Comparison of ENCODE assay signal across 21 mouse cellular contexts in genomic region chr11:88105494-88106291, GRCm38 (mm10). TPM values are rescaled to one million over a fixed set of nuclear protein-coding genes. Genes with fewer than 3 reads are reported as not detected.
DNase-seq lines count a peak whose midpoint lies in the region; ATAC-seq and TF ChIP-seq lines count a peak whose summit lies in the region.
"Had no signal": no experiment of that assay in that cellular context is flagged by ENCODE, and none has a peak within 500 bp of the region (broad histone marks: within the 10 kb centered on the region; RNA-seq: fewer than 3 reads in every experiment).

No protein-coding gene starts in this region.

- 81% methylated on average over 6 of the region's 6 CpGs for WGBS in liver, adult 2 months
- WGBS in liver, postnatal 0 days (ENCODE audit: insufficient replicate concordance), result 65% methylated on average over 6 of the region's 6 CpGs

- H3K4me1 ChIP-seq in liver, adult 2 months (ENCODE audit: control insufficient read depth, insufficient read depth, low read length), result peaks cover 3% of the 10 kb centered on the region; the same call in 1 of the 2 replicates
- peaks cover 3% of the 10 kb centered on the region; the same call in 1 of the 2 replicates for H3K4me1 ChIP-seq in liver, postnatal 0 days (ENCODE audit: insufficient read depth)

- no peak for TF ChIP-seq EP300 in liver, postnatal 0 days (IDR thresholded peaks at IDR 0.05; ENCODE audit: low read depth)

- TF ChIP-seq POLR2A in liver, adult 2 months (IDR thresholded peaks at IDR 0.05; ENCODE audit: extremely low read depth, insufficient read depth, low read length), result no peak

- peak; percentile 41 for DNase-seq in adrenal gland, postnatal 14 days
- DNase-seq in adrenal gland, adult 8-10 months, result no peak
- no peak for DNase-seq in liver, adult 2 months (ENCODE audit: extremely low read depth, low read depth, low spot score)
- no peak for DNase-seq in liver, postnatal 0 days
- peak; percentile 39 for DNase-seq in CD4-positive helper T cell, adult 2 months (ENCODE audit: low read depth, low spot score)
- DNase-seq: cerebellum, adult 9-10 months; gastrocnemius, postnatal 14 days; heart, postnatal 10 days; kidney, postnatal 4 days; right cerebral cortex, postnatal 14 days had no signal

- no peaks in the 10 kb centered on the region for H3K79me2 ChIP-seq in liver, adult 2 months (ENCODE audit: control insufficient read depth, insufficient read depth, low read length)

- no peak for ATAC-seq in liver, postnatal 0 days
- ATAC-seq in granulocyte monocyte progenitor cell, adult 5-6 weeks (replicated peaks; ENCODE audit: poor library complexity, severe bottlenecking), result 0 out of 2 replicates have a peak, but pooled peaks have one; percentile 14
- ATAC-seq in cerebellum, adult (ENCODE audit: insufficient number of reproducible peaks, low FRiP score, low TSS enrichment), result no peak
- ATAC-seq: activated CD4-positive, CD25-positive, alpha-beta regulatory T cell, adult 4 months; inflammation-experienced regulatory T-cells, adult 6 months; midbrain, embryonic 16.5 days; Patski had no signal

- no peaks in the 10 kb centered on the region for H3K36me3 ChIP-seq in liver, adult 2 months (ENCODE audit: control insufficient read depth, insufficient read depth, low read length)
- H3K36me3 ChIP-seq in liver, postnatal 0 days (replicated peaks; ENCODE audit: insufficient read depth, low read length), result no peaks in the 10 kb centered on the region
- H3K36me3 ChIP-seq: lung, embryonic 15.5 days had no signal

- no peak overlapping the region; the same call in 1 of the 2 replicates for H3K27ac ChIP-seq in liver, adult 2 months (replicated peaks; ENCODE audit: insufficient read depth, low read depth, low read length)
- no peak overlapping the region for H3K27ac ChIP-seq in liver, postnatal 0 days (ENCODE audit: low read depth)
- H3K27ac ChIP-seq: embryonic facial prominence, embryonic 13.5 days; forebrain, embryonic 10.5 days; heart, embryonic 10.5 days; lung, embryonic 15.5 days had no signal

- no peak overlapping the region for H3K4me2 ChIP-seq in liver, postnatal 0 days (ENCODE audit: low read depth, low read length)
- H3K4me2 ChIP-seq: embryonic facial prominence, embryonic 13.5 days; liver, embryonic 11.5 days; lung, embryonic 15.5 days had no signal

- TF ChIP-seq CTCF in liver, adult 2 months (IDR thresholded peaks at IDR 0.05; ENCODE audit: low read depth, low read length), result no peak
- no peak for TF ChIP-seq CTCF in liver, postnatal 0 days (IDR thresholded peaks at IDR 0.05; ENCODE audit: low read depth)

- no peaks in the 10 kb centered on the region for H3K9me3 ChIP-seq in liver, postnatal 0 days (ENCODE audit: low read length)
- H3K9me3 ChIP-seq: embryonic facial prominence, embryonic 13.5 days; forebrain, embryonic 10.5 days; heart, embryonic 10.5 days; lung, embryonic 15.5 days had no signal

- H3K27me3 ChIP-seq in liver, adult 2 months (ENCODE audit: control insufficient read depth, insufficient read depth, low read length), result no peaks in the 10 kb centered on the region
- 0 out of 2 replicates have a peak, but pooled peaks cover 3% of the 10 kb centered on the region for H3K27me3 ChIP-seq in liver, postnatal 0 days (ENCODE audit: insufficient read depth, low read length)
- H3K27me3 ChIP-seq: embryonic facial prominence, embryonic 13.5 days; lung, embryonic 15.5 days; Patski had no signal

- H3K4me3 ChIP-seq in liver, adult 2 months (ENCODE audit: insufficient read depth, low read depth, low read length), result no peak overlapping the region
- no peak overlapping the region for H3K4me3 ChIP-seq in liver, postnatal 0 days (ENCODE audit: low read depth, low read length)
- H3K4me3 ChIP-seq: embryonic facial prominence, embryonic 13.5 days; forebrain, embryonic 10.5 days; heart, embryonic 10.5 days; lung, embryonic 15.5 days had no signal

- H3K9ac ChIP-seq in liver, adult 2 months (ENCODE audit: low read depth, low read length), result 0 out of 2 replicates have a peak overlapping the region, but pooled peaks have one; percentile 19
- H3K9ac ChIP-seq in liver, postnatal 0 days (replicated peaks), result no peak overlapping the region
- H3K9ac ChIP-seq: embryonic facial prominence, embryonic 13.5 days; lung, embryonic 15.5 days had no signal

RNA-seq across cellular contexts. Expression of gene Cuedc1, which starts 7.8 kb away (rescaled TPM):
- total RNA-seq in adrenal gland, postnatal 14 days (2021), result 37.9 and 41.9 TPM in 2 replicates
- total RNA-seq in adrenal gland, adult 8-10 months (2022), result 100 to 1,000 TPM in 2 of 4 experiments, 10 to 100 TPM in 2; 46.1 to 114 (median 84.3) TPM
- 0.87 and 1.5 TPM in 2 replicates for total RNA-seq in liver, adult 2 months (2014; rRNA removed)
- 1.1 and 1.7 TPM in 2 replicates for polyA plus RNA-seq in liver, adult 2 months (2012; rRNA removed)
- polyA plus RNA-seq in liver, postnatal 0 days (2015; fragmentation: Nextera tagmentation; extraction: Ambion mirVana), result 1.2 and 1.6 TPM in 2 replicates
- 0.92 and 1.1 TPM in 2 replicates for total RNA-seq in granulocyte monocyte progenitor cell, adult 5-6 weeks (2014; fragmentation: Nextera tagmentation)
- total RNA-seq in granulocyte monocyte progenitor cell, adult 5-6 weeks (2017), result 1.5 and 1.6 TPM in 2 replicates

RNA-seq across cellular contexts. Expression of gene Vezf1, which starts 37.6 kb away (rescaled TPM):
- 39.8 and 42.4 TPM in 2 replicates for total RNA-seq in adrenal gland, postnatal 14 days (2021)
- 10 to 100 TPM; 42.1 to 71.0 (median 59.4) TPM for total RNA-seq in adrenal gland, adult 8-10 months (2022)
- 5.8 and 6.6 TPM in 2 replicates for total RNA-seq in liver, adult 2 months (2014; rRNA removed)
- polyA plus RNA-seq in liver, adult 2 months (2012; rRNA removed), result 3.6 and 3.8 TPM in 2 replicates
- polyA plus RNA-seq in liver, postnatal 0 days (2015; fragmentation: Nextera tagmentation; extraction: Ambion mirVana), result 6.3 TPM in 2 replicates
- total RNA-seq in granulocyte monocyte progenitor cell, adult 5-6 weeks (2014; fragmentation: Nextera tagmentation), result 28.2 and 32.0 TPM in 2 replicates
- 14.3 and 15.8 TPM in 2 replicates for total RNA-seq in granulocyte monocyte progenitor cell, adult 5-6 weeks (2017)

RNA-seq across cellular contexts. Expression of gene Srsf1, which starts 58.5 kb away (rescaled TPM):
- 245 and 260 TPM in 2 replicates for total RNA-seq in adrenal gland, postnatal 14 days (2021)
- total RNA-seq in adrenal gland, adult 8-10 months (2022), result 100 to 1,000 TPM; 230 to 311 (median 252) TPM
- total RNA-seq in liver, adult 2 months (2014; rRNA removed), result 72.0 and 84.0 TPM in 2 replicates
- 33.4 and 44.1 TPM in 2 replicates for polyA plus RNA-seq in liver, adult 2 months (2012; rRNA removed)
- 54.8 and 58.6 TPM in 2 replicates for polyA plus RNA-seq in liver, postnatal 0 days (2015; fragmentation: Nextera tagmentation; extraction: Ambion mirVana)
- 195 and 201 TPM in 2 replicates for total RNA-seq in granulocyte monocyte progenitor cell, adult 5-6 weeks (2014; fragmentation: Nextera tagmentation)
- total RNA-seq in granulocyte monocyte progenitor cell, adult 5-6 weeks (2017), result 500 and 715 TPM in 2 replicates

Comparison
In these comparisons a context has a peak if more than half of its experiments do, and no peak if none do; other contexts are left out.
1. DNase-seq: peak in adrenal gland, postnatal 14 days (single experiment) and CD4-positive helper T cell, adult 2 months (single experiment); none in adrenal gland, adult 8-10 months (single experiment), liver, adult 2 months (single experiment) and liver, postnatal 0 days (single experiment).
2. RNA of gene Cuedc1, which starts 7.8 kb away (total RNA-seq): 46.1 to 114 TPM in adrenal gland, adult 8-10 months and 37.9 to 41.9 TPM in adrenal gland, postnatal 14 days; 0.92 to 1.6 TPM in granulocyte monocyte progenitor cell, adult 5-6 weeks and 0.87 to 1.5 TPM in liver, adult 2 months; every median in the first group is over 10 times any median in the second.